In the genomic region with DNA sequence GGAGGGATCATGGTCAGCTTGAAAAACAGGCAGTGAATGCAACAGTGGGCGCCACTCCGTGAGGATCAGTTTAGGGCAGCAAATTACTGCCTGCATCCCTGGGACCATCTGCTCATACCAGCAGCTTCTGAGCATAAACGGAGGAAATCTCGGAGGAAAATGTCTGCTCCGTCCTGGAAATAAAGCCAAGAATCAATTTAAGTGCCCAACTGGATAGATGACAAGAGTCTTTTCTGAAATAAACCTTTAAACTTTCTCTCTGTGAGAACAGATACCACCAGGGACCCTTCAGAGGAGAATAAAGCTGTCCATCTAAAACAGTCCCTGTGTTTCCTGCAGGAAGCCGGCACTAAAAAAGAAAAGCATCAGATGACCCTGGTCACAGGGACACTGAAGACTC, we compare ENCODE assay signal across 15 mouse cellular contexts.
DNase-seq lines count a peak whose midpoint lies in the region; ATAC-seq and TF ChIP-seq lines count a peak whose summit lies in the region.
"Had no signal": no experiment of that assay in that cellular context is flagged by ENCODE, and none has a peak within 500 bp of the region (broad histone marks: within the 10 kb centered on the region; RNA-seq: fewer than 3 reads in every experiment).

No protein-coding gene starts in this region.

- TF ChIP-seq CTCF in kidney, postnatal 0 days (IDR thresholded peaks at IDR 0.05; ENCODE audit: low read depth), result no peak

- H3K27me3 ChIP-seq in forebrain, embryonic 14.5 days (replicated peaks; ENCODE audit: control insufficient read depth, insufficient read depth, low read length), result no peaks in the 10 kb centered on the region
- no peaks in the 10 kb centered on the region for H3K27me3 ChIP-seq in forebrain, embryonic 10.5 days (ENCODE audit: poor library complexity, severe bottlenecking)
- H3K27me3 ChIP-seq in kidney, postnatal 0 days (ENCODE audit: insufficient read depth, low read length), result no peaks in the 10 kb centered on the region
- H3K27me3 ChIP-seq: liver, embryonic 15.5 days; Patski; stomach, embryonic 15.5 days had no signal

- no peaks in the 10 kb centered on the region for H3K4me1 ChIP-seq in forebrain, embryonic 14.5 days (ENCODE audit: control insufficient read depth, insufficient read depth, low read length)
- H3K4me1 ChIP-seq in forebrain, embryonic 10.5 days, result no peaks in the 10 kb centered on the region
- no peaks in the 10 kb centered on the region for H3K4me1 ChIP-seq in kidney, postnatal 0 days (replicated peaks; ENCODE audit: insufficient read depth, low read length)
- H3K4me1 ChIP-seq: liver, embryonic 15.5 days; midbrain, embryonic 10.5 days; stomach, embryonic 15.5 days had no signal

- no peak for ATAC-seq in forebrain, embryonic 14.5 days
- ATAC-seq in kidney, postnatal 0 days (replicated peaks; ENCODE audit: low FRiP score, low read depth), result peak; percentile 43; the same call in 1 of the 2 replicates
- ATAC-seq: Patski had no signal

- peak; percentile 48 for DNase-seq in forebrain, embryonic 14.5 days (ENCODE audit: low spot score)
- no peak for DNase-seq in forebrain, embryonic 10.5 days (ENCODE audit: extremely low spot score, low spot score)
- DNase-seq in kidney, postnatal 0 days (ENCODE audit: low spot score), result peak; percentile 87
- no peak for DNase-seq in kidney, adult 18-20 months
- peak; percentile 82 for DNase-seq in brain, adult 2 months (ENCODE audit: low read depth, low spot score)
- DNase-seq in cerebellum, adult 9-11 months, result peak; percentile 60
- DNase-seq in liver, result no peak
- no peak for DNase-seq in testis, postnatal 10 days (ENCODE audit: low spot score)
- DNase-seq: gastrocnemius, postnatal 14 days; heart, postnatal 36 days; lung, postnatal 14 days had no signal

- no peaks in the 10 kb centered on the region for H3K9me3 ChIP-seq in forebrain, embryonic 14.5 days (replicated peaks; ENCODE audit: control insufficient read depth, low read length)
- no peaks in the 10 kb centered on the region for H3K9me3 ChIP-seq in forebrain, embryonic 10.5 days
- no peaks in the 10 kb centered on the region for H3K9me3 ChIP-seq in kidney, postnatal 0 days (replicated peaks; ENCODE audit: low read length)
- H3K9me3 ChIP-seq: liver, embryonic 15.5 days; midbrain, embryonic 10.5 days; stomach, embryonic 15.5 days had no signal

- H3K9ac ChIP-seq in forebrain, embryonic 14.5 days (ENCODE audit: low read length), result no peak overlapping the region
- no peak overlapping the region for H3K9ac ChIP-seq in kidney, postnatal 0 days (ENCODE audit: low read depth, low read length)
- H3K9ac ChIP-seq: liver, embryonic 15.5 days; stomach, embryonic 15.5 days had no signal

- no peaks in the 10 kb centered on the region for H3K36me3 ChIP-seq in forebrain, embryonic 14.5 days (ENCODE audit: control insufficient read depth, insufficient read depth, low read length)
- no peaks in the 10 kb centered on the region for H3K36me3 ChIP-seq in forebrain, embryonic 10.5 days (replicated peaks)
- no peaks in the 10 kb centered on the region for H3K36me3 ChIP-seq in kidney, postnatal 0 days (ENCODE audit: insufficient read depth, low read length)
- H3K36me3 ChIP-seq: liver, embryonic 15.5 days; midbrain, embryonic 10.5 days; stomach, embryonic 15.5 days had no signal

- H3K4me2 ChIP-seq in forebrain, embryonic 14.5 days (ENCODE audit: low read length), result no peak overlapping the region
- H3K4me2 ChIP-seq in kidney, postnatal 0 days (ENCODE audit: low read length), result no peak overlapping the region
- H3K4me2 ChIP-seq: liver, embryonic 15.5 days; stomach, embryonic 15.5 days had no signal

- no peak overlapping the region for H3K4me3 ChIP-seq in forebrain, embryonic 14.5 days (ENCODE audit: low read depth, low read length)
- no peak overlapping the region for H3K4me3 ChIP-seq in forebrain, embryonic 10.5 days
- no peak overlapping the region for H3K4me3 ChIP-seq in kidney, postnatal 0 days (replicated peaks; ENCODE audit: low read depth, low read length)
- H3K4me3 ChIP-seq: liver, embryonic 15.5 days; midbrain, embryonic 10.5 days; stomach, embryonic 15.5 days had no signal

- WGBS in forebrain, embryonic 14.5 days, result 80% methylated on average over 6 of the region's 6 CpGs
- WGBS in forebrain, embryonic 10.5 days, result 90% methylated on average over 6 of the region's 6 CpGs
- 11% methylated on average over 6 of the region's 6 CpGs for WGBS in kidney, postnatal 0 days

- no peak overlapping the region for H3K27ac ChIP-seq in forebrain, embryonic 14.5 days (ENCODE audit: low read depth, low read length)
- H3K27ac ChIP-seq in forebrain, embryonic 10.5 days, result no peak overlapping the region
- H3K27ac ChIP-seq in kidney, postnatal 0 days, result peak overlapping the region; percentile 47; the same call in 1 of the 2 replicates
- H3K27ac ChIP-seq: liver, embryonic 15.5 days; midbrain, embryonic 10.5 days; stomach, embryonic 15.5 days had no signal

Comparison
In these comparisons a context has a peak if more than half of its experiments do, and no peak if none do; other contexts are left out.
1. DNase-seq: peak in forebrain, embryonic 14.5 days (single experiment), kidney, postnatal 0 days (single experiment), brain, adult 2 months (single experiment) and cerebellum, adult 9-11 months (single experiment); none in forebrain, embryonic 10.5 days (single experiment), kidney, adult 18-20 months (single experiment), liver (single experiment) and testis, postnatal 10 days (single experiment).